Mouse (Mus musculus): ENCODE results near the gene Rab5c.
A peak's percentile ranks its signal among the peaks of the same experiment; 100 is the strongest.

The Rab5c gene

GRCm38 (mm10) chr11:100738066-100738604 is at the start of gene Rab5c:
Gene Rab5c (minus strand): TSS chr11:100738215.
- peak; percentile 99 for DNase-seq (ENCODE audit: low read depth)

DNA sequence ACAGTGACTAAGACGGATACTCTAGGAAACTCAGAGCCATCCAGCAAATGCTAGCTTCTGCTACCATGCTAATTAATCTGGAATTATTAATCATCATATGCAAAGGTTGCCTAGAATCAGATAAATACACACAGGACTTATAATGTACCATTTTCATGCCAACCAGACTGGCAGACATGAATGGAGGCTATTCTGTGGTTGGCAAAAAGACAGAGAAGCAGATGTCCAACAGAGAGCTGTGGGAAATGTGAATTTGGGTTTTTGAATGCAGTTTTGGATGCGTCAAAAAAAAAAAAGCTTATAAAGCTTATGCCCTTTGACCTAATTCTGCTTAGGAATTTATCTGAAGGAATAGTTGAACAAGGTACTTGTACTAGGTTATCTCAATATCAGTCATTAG is 47.8 kb upstream of the Rab5c start:
- no peak for DNase-seq (ENCODE audit: low read depth)

GRCm38 (mm10) chr11:100784286-100784685 is 46.3 kb upstream of the Rab5c start:
- DNase-seq (ENCODE audit: low read depth) = no peak

DNA sequence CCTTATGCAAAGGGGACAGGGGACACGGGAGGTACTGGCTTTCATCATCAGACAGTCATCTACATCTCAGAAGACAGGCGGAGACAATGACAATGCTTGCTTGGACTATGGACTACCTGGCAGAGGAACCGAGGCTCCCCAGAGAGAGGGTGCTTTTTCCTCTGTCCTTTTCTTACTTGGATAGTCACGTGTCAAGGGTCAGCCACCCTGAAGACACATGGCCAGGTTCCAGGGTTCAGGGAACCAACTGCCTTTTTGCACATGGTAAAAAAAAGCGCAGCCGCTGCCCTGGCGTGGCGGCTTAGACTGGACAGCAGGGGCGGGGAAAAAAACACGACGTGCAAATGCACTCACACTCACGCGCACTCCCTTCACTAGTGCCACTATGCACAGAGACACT is 44.6 kb upstream of the Rab5c start:
- DNase-seq (ENCODE audit: low read depth) = no peak

GRCm38 (mm10) chr11:100781763-100782475 is 43.9 kb upstream of the Rab5c start:
- no peak for DNase-seq (ENCODE audit: low read depth)

GRCm38 (mm10) chr11:100780247-100780646 is 42.2 kb upstream of the Rab5c start:
- no peak for DNase-seq (ENCODE audit: low read depth)

DNA sequence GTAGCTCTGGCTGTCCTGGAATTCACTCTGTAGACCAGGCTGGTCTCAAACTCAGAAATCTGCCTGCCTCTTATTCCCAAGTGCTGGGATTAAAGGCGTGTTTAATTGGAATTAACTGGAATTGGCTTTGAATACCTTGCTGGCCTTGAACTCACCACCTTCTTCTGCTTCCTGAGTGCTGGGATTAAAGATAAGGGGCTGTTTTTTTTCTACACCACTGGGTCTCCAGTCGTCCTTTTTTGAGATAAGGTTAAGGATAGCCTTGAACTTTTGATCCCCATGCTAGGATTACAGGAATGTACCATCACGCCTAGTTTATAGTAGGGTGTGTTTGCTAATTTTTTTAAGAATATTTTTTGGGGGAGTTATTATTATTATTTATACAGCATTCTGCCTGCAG is 40.1 kb upstream of the Rab5c start:
- no peak for DNase-seq (ENCODE audit: low read depth)

DNA sequence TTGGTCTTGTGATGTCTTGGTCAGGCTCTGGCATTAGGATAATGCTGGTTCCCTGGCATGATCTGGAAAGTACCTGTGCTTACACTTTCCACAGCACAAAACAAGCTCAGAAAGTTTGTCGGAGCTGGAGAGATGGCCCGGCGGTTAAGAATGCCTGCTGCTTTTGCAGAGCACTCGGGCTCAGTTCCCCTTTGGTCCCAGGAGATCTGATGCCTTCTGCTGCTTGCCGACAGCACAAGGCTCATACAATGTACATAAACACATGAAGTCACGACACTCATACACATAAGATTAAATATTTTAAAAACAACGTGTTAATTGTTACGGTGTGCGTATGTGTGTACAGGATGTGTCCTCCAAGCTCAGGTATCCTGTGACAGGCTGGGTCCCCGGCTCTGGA is 37.9 kb upstream of the Rab5c start:
- peak; percentile 33 for DNase-seq (ENCODE audit: low read depth)

- no peak for DNase-seq (ENCODE audit: low read depth)
Observed at GRCm38 (mm10) chr11:100774261-100774660, 36.2 kb upstream of the Rab5c start.

DNA sequence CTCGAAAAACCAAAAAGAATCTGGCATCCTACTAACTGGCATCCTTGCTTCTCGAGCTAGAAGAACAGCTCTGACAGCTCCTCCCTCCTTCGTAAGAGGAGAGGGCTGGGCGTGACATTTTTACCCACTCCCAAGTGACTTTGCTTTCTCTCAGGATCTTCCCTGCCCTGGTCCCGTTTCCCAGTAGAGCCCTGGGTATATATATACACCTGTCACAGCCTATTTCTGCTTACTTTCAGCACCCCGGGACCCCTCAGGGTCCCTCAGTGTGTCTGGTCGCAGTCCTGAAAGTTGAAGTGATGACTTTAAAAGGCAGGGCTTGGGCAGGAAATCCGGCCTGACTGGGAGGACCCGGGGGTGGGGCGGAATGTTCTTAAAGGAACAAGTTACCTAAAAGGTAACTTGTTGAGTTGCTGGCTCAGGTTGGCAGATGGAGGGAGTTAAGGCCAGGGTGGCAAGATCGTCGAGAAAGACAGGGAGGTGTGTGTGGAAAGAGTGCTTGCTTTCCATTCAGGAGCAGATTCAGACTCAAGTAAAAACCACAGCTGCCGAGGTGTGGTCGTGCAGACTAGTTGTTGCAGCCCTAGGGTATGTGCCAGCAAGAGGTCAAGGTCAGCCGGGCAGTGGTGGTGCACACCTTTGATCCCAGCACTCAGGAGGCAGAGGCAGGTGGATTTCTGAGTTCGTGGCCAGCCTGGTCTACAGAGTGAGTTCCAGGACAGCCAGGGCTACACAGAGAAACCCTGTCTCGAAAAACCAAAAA is 32.8 kb upstream of the Rab5c start, which contains the start of gene Ghdc:
TSS of gene Ghdc (minus strand) at position 312 of the 763 bp plus-strand sequence.
- DNase-seq (ENCODE audit: low read depth) = peak; percentile 83

GRCm38 (mm10) chr11:100769980-100770379 is 32.0 kb upstream of the Rab5c start:
- DNase-seq (ENCODE audit: low read depth) = peak; percentile 6

- no peak for DNase-seq (ENCODE audit: low read depth)
Observed at GRCm38 (mm10) chr11:100767871-100768270, 29.9 kb upstream of the Rab5c start.

GRCm38 (mm10) chr11:100766726-100767125 is 28.7 kb upstream of the Rab5c start:
- no peak for DNase-seq (ENCODE audit: low read depth)

DNA sequence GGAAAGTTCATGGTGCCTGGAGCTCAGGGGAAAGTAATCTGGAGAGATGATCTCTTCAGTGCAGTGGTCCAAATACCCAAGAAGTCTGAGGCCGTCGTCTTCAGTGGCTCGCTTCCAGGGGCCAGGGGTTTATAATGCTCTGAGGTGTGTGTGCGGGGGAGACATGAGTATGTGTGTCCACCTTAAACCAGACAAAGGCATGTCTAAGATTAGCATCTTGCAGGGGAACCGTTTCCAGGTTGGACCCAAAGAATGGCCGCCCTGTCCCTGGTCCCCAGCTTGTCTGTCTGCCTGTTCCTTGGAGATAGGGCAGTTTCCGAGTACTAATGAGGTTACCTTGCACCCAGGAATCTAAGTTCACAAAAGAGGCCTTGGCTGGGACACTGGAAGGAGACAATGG is 24.8 kb upstream of the Rab5c start, which contains the start of gene Hcrt:
TSS of gene Hcrt (minus strand) at position 101 of the 400 bp plus-strand sequence.
- no peak for DNase-seq (ENCODE audit: low read depth)

DNA sequence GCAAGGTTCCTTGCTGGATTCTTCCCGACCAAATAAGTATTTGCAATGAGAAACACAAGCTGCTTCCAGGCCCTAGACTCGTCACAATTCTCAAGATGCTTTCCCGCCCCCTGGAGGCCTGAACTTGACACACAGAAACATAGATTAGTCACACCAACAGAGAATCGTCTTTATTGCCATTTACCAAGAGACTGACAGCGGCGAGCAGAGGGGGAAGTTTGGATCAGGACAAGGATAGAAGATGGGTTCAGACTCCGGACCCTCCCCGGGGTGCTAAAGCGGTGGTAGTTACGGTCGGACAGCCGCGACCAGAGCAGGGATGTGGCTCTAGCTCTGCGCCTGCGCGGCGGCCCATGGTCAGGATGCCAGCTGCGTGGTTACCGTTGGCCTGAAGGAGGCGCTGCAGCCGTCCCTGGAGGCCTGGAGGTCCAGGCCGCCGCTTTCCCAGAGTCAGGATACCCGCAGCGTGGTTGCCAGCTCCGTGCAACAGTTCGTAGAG is 23.6 kb upstream of the Rab5c start:
- DNase-seq (ENCODE audit: low read depth) = peak; percentile 65

DNA sequence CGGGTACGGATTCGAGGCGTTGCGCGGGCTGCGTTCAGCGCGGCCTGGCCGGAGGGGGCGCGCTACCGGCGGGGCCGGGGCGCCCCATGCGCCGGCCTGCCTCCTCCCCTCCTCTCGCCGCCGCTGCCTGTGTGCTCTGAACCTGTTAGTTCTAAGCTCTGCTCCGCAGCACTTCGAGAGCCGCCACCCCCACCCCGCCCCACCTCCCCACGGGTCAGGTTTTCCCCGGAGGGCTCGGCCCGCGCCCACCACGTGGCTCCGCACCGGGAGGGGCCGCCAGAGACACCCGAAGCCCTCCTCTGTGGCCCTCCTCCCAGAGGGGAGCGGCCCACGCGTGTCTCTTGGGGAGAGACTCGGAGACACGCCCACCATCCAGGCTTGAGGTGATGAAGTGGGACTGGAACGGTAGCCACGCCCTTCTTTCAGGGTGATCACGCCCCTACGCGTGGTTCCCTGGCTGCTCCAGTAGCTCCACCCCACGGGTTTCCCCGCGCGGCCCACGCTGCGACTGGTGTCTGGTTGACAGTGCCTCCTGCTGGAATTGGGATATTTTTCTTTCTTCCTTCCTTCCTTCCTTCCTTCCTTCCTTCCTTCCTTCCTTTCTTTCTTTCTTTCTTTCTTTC is 21.7 kb upstream of the Rab5c start, which contains the start of gene Kcnh4:
TSS of gene Kcnh4 (minus strand) at position 332 of the 623 bp plus-strand sequence.
- DNase-seq (ENCODE audit: low read depth) = peak; percentile 22

DNA sequence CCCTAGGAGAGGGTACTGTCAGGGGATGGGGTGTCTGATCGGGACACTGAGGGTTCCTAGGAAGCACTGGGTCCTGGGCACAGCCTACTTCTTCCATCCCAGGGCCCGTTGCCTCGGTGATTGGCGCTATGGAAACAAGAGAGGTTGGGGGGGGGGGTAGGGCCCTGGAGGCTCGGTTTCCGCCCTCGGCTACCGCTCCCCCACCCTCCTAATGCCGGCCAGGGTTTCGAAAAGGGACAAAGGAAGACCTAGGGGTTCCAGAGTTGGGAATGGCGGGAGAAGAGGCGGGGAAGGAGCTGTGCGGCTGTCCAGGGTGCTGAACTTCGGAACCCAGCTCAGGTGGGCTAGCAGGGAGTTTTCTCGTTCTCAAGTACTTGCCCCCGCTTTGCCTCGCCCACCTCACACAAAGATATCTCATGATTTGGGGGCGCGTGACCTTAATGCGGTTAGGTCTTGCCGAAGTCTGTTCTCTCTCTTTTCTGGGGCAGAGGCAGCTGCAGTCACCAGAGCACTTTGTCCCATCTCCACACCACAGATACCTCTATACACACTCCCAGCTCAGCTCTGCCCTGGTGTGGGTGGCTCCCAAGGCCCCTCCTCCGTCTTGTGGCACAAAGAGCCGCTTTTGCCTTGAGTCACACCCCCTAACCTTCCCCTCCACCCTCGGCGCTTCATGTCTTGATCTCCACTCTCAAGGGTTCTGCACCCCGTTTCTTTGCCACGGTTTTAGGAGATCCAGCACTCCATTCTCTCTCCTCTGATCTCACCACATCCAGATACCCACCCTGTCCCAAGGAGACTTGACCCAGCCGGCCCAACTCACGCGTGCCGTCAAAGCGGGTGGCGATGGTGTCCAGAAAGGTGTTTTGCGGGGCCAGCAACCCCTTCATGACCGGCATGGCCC is 20.9 kb upstream of the Rab5c start:
- DNase-seq (ENCODE audit: low read depth) = peak; percentile 74

DNA sequence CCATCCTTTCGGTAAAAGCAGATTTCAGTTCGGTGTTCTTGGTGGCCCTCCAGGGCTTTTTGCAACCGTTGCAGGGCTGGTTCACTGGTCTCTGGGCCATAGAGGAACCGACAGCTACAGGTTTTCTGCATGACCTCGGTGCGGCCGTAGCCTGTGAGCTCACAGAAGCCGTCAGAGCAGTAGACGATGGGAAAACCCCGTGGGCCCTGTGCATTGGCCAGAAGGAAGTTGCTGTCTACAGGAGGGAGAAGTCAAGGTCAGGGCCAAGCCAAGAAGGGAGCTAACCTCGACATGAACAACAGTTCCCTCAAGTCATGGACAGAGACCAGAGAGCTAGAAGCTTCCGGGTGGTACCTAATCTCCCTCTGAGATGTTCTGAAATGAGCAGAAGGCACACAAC is 19.6 kb upstream of the Rab5c start:
- DNase-seq (ENCODE audit: low read depth) = no peak

DNA sequence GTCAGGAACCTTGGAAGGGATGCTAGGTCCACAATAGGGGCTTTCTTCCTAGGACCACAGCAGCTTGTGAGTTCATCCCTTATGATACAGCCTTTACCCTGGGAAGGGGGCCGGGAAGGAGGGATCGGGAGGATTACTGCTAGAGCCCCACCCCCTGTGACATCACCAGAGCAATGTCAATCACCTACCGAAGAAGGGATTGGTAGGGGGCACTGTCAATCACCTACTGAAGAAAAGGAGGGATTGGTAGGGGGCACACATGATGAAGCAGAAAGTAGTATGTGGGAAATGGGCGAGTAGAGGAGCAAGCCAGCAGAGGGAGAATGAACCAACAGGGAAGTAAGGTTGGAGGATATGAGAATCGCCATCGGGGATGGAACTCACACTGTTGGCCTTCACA is 18.5 kb upstream of the Rab5c start:
- no peak for DNase-seq (ENCODE audit: low read depth)

GRCm38 (mm10) chr11:100754693-100755057 is 16.7 kb upstream of the Rab5c start:
- DNase-seq (ENCODE audit: low read depth) = no peak

GRCm38 (mm10) chr11:100754021-100754692 is 16.1 kb upstream of the Rab5c start:
- DNase-seq (ENCODE audit: low read depth) = no peak

All from NIH3T3 (cell line).